Mouse (Mus musculus): ENCODE data around the gene Fgfr2.

GRCm38 (mm10) chr7:130394697-130395096, 2728.5 kb downstream of the Fgfr2 start:
- TF ChIP-seq CTCF (IDR thresholded peaks at IDR 0.05; ENCODE audit: borderline replicate concordance, insufficient read depth, low read length) (no peak), POLR2A (IDR thresholded peaks at IDR 0.05; ENCODE audit: low read depth, low read length) (no peak)
